Mouse (Mus musculus): ENCODE measurements at regions not wholly inside any gene's neighbourhood (a gene's known extent, or its start where the extent isn't known, plus 50 kb on each side); places are given as distances from the start of the nearest gene placed in this dataset.
"Not testable (repeated sequence)": the region's sequence is repeated elsewhere in the genome, so short reads cannot be mapped to it uniquely, and the experiment has no call there.

DNA sequence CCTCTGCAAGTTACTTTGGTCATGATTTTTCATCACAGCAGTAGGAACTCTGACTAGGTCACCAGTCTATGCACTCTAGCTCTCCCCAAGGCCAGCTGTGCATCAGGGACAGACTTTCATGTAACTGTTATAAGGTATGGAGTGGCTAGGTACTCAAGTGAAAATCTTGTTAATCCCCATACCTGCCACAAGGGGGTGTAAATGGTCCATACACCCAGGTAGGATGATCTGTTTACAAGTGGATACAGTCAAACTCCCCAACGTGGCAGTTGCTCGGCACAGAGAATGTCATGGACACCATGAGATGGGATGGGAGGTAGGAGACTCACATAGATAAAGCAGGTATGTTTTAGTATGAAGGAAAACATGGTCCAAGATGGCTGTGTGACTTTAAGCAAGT, 187.2 kb upstream of the 5730507C01Rik start:
- not testable (repeated sequence) for H3K27me3 ChIP-seq (ENCODE audit: control insufficient read depth, insufficient read depth, low read length); H3K4me1 ChIP-seq (ENCODE audit: control insufficient read depth, insufficient read depth, low read length); H3K36me3 ChIP-seq (ENCODE audit: control insufficient read depth, insufficient read depth, low read length); H3K4me3 ChIP-seq (ENCODE audit: control insufficient read depth, low read depth, low read length); H3K27ac ChIP-seq (ENCODE audit: control insufficient read depth, insufficient read depth, low read depth, low read length)

- not testable (repeated sequence) for H3K27me3 ChIP-seq (ENCODE audit: control insufficient read depth, insufficient read depth, low read length); H3K4me1 ChIP-seq (ENCODE audit: control insufficient read depth, insufficient read depth, low read length); H3K4me3 ChIP-seq (ENCODE audit: control insufficient read depth, low read depth, low read length); H3K27ac ChIP-seq (ENCODE audit: control insufficient read depth, insufficient read depth, low read depth, low read length); H3K36me3 ChIP-seq (ENCODE audit: control insufficient read depth, insufficient read depth, low read length)
Measured at GRCm38 (mm10) chr12:18346692-18347091, 167.6 kb upstream of the 5730507C01Rik start.

- H3K4me3 ChIP-seq (ENCODE audit: control insufficient read depth, low read depth, low read length), result not testable (repeated sequence)
Measured at GRCm38 (mm10) chr12:18347122-18347521, 167.2 kb upstream of the 5730507C01Rik start.

GRCm38 (mm10) chr12:18387257-18387656, 127.1 kb upstream of the 5730507C01Rik start:
- H3K36me3 ChIP-seq (ENCODE audit: control insufficient read depth, insufficient read depth, low read length), result no peaks in the 10 kb centered on the region
- no peak for TF ChIP-seq POLR2A (IDR thresholded peaks at IDR 0.05; ENCODE audit: control insufficient read depth, low read depth, low read length)
- TF ChIP-seq CTCF (IDR thresholded peaks at IDR 0.05; ENCODE audit: control insufficient read depth, insufficient read depth, insufficient replicate concordance, low read depth, low read length), result no peak
- H3K27me3 ChIP-seq (ENCODE audit: control insufficient read depth, insufficient read depth, low read length), result no peaks in the 10 kb centered on the region
- H3K4me1 ChIP-seq (ENCODE audit: control insufficient read depth, insufficient read depth, low read length), result peaks cover 9% of the 10 kb centered on the region
- no peak overlapping the region for H3K27ac ChIP-seq (ENCODE audit: control insufficient read depth, insufficient read depth, low read depth, low read length)
- H3K4me3 ChIP-seq (ENCODE audit: control insufficient read depth, low read depth, low read length), result peak overlapping the region; percentile 58

More at GRCm38 (mm10) chr12:18347122-18347521, 167.2 kb upstream of the 5730507C01Rik start:
- not testable (repeated sequence) for H3K4me1 ChIP-seq (ENCODE audit: control insufficient read depth, insufficient read depth, low read length); H3K27ac ChIP-seq (ENCODE audit: control insufficient read depth, insufficient read depth, low read depth, low read length); H3K36me3 ChIP-seq (ENCODE audit: control insufficient read depth, insufficient read depth, low read length); H3K27me3 ChIP-seq (ENCODE audit: control insufficient read depth, insufficient read depth, low read length)

DNA sequence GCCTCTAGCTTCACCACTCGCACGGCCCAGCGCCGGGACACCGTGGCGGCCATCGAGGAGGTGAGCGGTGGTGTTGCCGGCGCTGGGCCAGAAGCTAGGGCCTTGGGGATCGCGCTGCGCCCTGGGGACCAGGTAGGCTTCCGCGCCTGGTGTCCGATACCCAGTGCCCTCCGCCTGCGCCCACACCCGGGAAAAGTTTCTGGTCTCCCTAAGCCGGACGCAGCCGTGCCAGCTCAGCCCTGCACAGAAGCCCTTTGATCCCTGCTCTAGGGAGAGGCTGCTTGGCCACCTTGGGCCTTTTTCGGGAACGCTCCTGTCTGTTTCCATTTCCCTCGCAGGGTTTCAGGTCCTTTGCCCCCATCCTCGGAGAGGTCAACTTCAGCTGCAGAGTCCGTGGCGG, 126.5 kb upstream of the 5730507C01Rik start:
- no peaks in the 10 kb centered on the region for H3K36me3 ChIP-seq (ENCODE audit: control insufficient read depth, insufficient read depth, low read length)
- no peak overlapping the region for H3K27ac ChIP-seq (ENCODE audit: control insufficient read depth, insufficient read depth, low read depth, low read length)
- TF ChIP-seq CTCF (IDR thresholded peaks at IDR 0.05; ENCODE audit: control insufficient read depth, insufficient read depth, insufficient replicate concordance, low read depth, low read length), result no peak
- no peak for TF ChIP-seq POLR2A (IDR thresholded peaks at IDR 0.05; ENCODE audit: control insufficient read depth, low read depth, low read length)
- peaks cover 9% of the 10 kb centered on the region for H3K4me1 ChIP-seq (ENCODE audit: control insufficient read depth, insufficient read depth, low read length)
- peak overlapping the region; percentile 58 for H3K4me3 ChIP-seq (ENCODE audit: control insufficient read depth, low read depth, low read length)
- no peaks in the 10 kb centered on the region for H3K27me3 ChIP-seq (ENCODE audit: control insufficient read depth, insufficient read depth, low read length)

All from testis, adult 2 months (tissue).